Mouse (Mus musculus) heart, postnatal 10 days (tissue): ENCODE measurements around the gene Creg2. TPM values are rescaled to one million over a fixed set of nuclear protein-coding genes. Genes with fewer than 3 reads are reported as not detected.
"Not testable (repeated sequence)": the region's sequence is repeated elsewhere in the genome, so short reads cannot be mapped to it uniquely, and the experiment has no call there.

ENCODE experiments used
- DNase-seq, 2 experiments: peaks; one replicate each; pipeline ENCODE4 v3.0.0; 2021
- intact Hi-C: fragments of 180-260 bp; cut with DNase I; formaldehyde crosslinking; loops from one replicate; pipeline ENCODE4 v1.15.1; 2025
- total RNA-seq, 2 experiments: library from RNA; stranded (reverse); gene quantifications; 2 replicates each; pipeline ENCODE4 v1.2.3; 2021

Gene Creg2
- total RNA-seq, 2 experiments from 2014 or later, result not detected

- intact Hi-C loops, DNase-seq: not testable (repeated sequence)
Measured at GRCm38 (mm10) chr1:39654901-39655300, 3.6 kb upstream of the Creg2 start.

- intact Hi-C loops, result no loop called here
- no peak for DNase-seq
Measured at GRCm38 (mm10) chr1:39653028-39653427, 1.8 kb upstream of the Creg2 start.

- peak; percentile 59 to 69 for DNase-seq
- intact Hi-C loops, result no loop called here
Measured at GRCm38 (mm10) chr1:39650435-39651240, 636 bp downstream of the Creg2 start.

- intact Hi-C loops, result no loop called here
- DNase-seq, result no peak
Measured at GRCm38 (mm10) chr1:39649691-39650434, 1.4 kb downstream of the Creg2 start.

GRCm38 (mm10) chr1:39648584-39648983 lies 2.7 kb downstream of the Creg2 start:
- intact Hi-C loops, result no loop called here
- no peak for DNase-seq

GRCm38 (mm10) chr1:39645905-39646759 lies 5.1 kb downstream of the Creg2 start:
- DNase-seq, result no peak
- intact Hi-C loops, result no loop called here

GRCm38 (mm10) chr1:39644333-39644732 lies 6.9 kb downstream of the Creg2 start:
- intact Hi-C loops, result no loop called here
- DNase-seq, result no peak

GRCm38 (mm10) chr1:39641667-39642066 lies 9.6 kb downstream of the Creg2 start:
- DNase-seq, result no peak
- intact Hi-C loops, result no loop called here

GRCm38 (mm10) chr1:39637139-39637538 lies 14.1 kb downstream of the Creg2 start:
- DNase-seq, result no peak
- intact Hi-C loops, result no loop called here

- no peak for DNase-seq
- intact Hi-C loops, result no loop called here
Measured at GRCm38 (mm10) chr1:39636660-39637059, 14.6 kb downstream of the Creg2 start.

- DNase-seq, result no peak
- intact Hi-C loops, result no loop called here
Measured at GRCm38 (mm10) chr1:39636196-39636595, 15.1 kb downstream of the Creg2 start.

- intact Hi-C loops, result no loop called here
- DNase-seq, result no peak
Measured at GRCm38 (mm10) chr1:39628606-39629005, 22.7 kb downstream of the Creg2 start.

GRCm38 (mm10) chr1:39625491-39625890 lies 25.8 kb downstream of the Creg2 start:
- DNase-seq, result no peak
- intact Hi-C loops, result no loop called here

GRCm38 (mm10) chr1:39623729-39624128 lies 27.5 kb downstream of the Creg2 start:
- DNase-seq, result no peak
- intact Hi-C loops, result no loop called here

GRCm38 (mm10) chr1:39623106-39623505 lies 28.2 kb downstream of the Creg2 start:
- intact Hi-C loops, result no loop called here

GRCm38 (mm10) chr1:39618524-39618923 lies 32.8 kb downstream of the Creg2 start:
- intact Hi-C loops, result loop anchor here (5.0 to 10.0 kb wide), 2 partner anchors 364 to 926 kb away; no protein-coding TSS in a partner anchor
- no peak for DNase-seq

More at GRCm38 (mm10) chr1:39623106-39623505, 28.2 kb downstream of the Creg2 start:
- no peak for DNase-seq

GRCm38 (mm10) chr1:39615526-39615925 lies 35.7 kb downstream of the Creg2 start:
- no peak for DNase-seq
- intact Hi-C loops, result loop anchor here (2.0 to 10.0 kb wide), 3 partner anchors 65 to 929 kb away; no protein-coding TSS in a partner anchor

GRCm38 (mm10) chr1:39614462-39615279 lies 36.6 kb downstream of the Creg2 start:
- intact Hi-C loops, result loop anchor here (2.0 to 10.0 kb wide), 3 partner anchors 66 to 930 kb away; no protein-coding TSS in a partner anchor
- peak; percentile 55 to 77 for DNase-seq

GRCm38 (mm10) chr1:39613061-39613460 lies 38.2 kb downstream of the Creg2 start:
- intact Hi-C loops, result loop anchor here (10.0 kb wide), 1 partner anchor 932 kb away; no protein-coding TSS in a partner anchor
- no peak for DNase-seq

GRCm38 (mm10) chr1:39612491-39612890 lies 38.8 kb downstream of the Creg2 start:
- intact Hi-C loops, result loop anchor here (10.0 kb wide), 1 partner anchor 932 kb away; no protein-coding TSS in a partner anchor
- DNase-seq, result no peak
